ENCODE assay signal across 18 mouse cellular contexts in genomic region chr6:97961776-97962175, GRCm38 (mm10).
"Had no signal": no experiment of that assay in that cellular context is flagged by ENCODE, and none has a peak within 500 bp of the region (broad histone marks: within the 10 kb centered on the region; RNA-seq: fewer than 3 reads in every experiment).

No protein-coding gene starts in this region.

- H3K36me3 ChIP-seq: limb, embryonic 13.5 days; liver, embryonic 12.5 days; liver, embryonic 15.5 days; lung, embryonic 15.5 days had no signal

- H3K9me3 ChIP-seq: limb, embryonic 13.5 days; liver, embryonic 12.5 days; liver, embryonic 15.5 days; lung, embryonic 15.5 days had no signal

- H3K4me2 ChIP-seq: limb, embryonic 13.5 days; liver, embryonic 12.5 days; liver, embryonic 15.5 days; lung, embryonic 15.5 days; midbrain, embryonic 11.5 days had no signal

- H3K27me3 ChIP-seq: limb, embryonic 13.5 days; liver, embryonic 12.5 days; liver, embryonic 15.5 days; lung, embryonic 15.5 days had no signal

- H3K9ac ChIP-seq: limb, embryonic 13.5 days; liver, embryonic 12.5 days; liver, embryonic 15.5 days; lung, embryonic 15.5 days had no signal

- H3K4me1 ChIP-seq: liver, embryonic 12.5 days; liver, embryonic 15.5 days; lung, embryonic 15.5 days had no signal

- H3K4me3 ChIP-seq: limb, embryonic 13.5 days; liver, embryonic 12.5 days; liver, embryonic 15.5 days; lung, embryonic 15.5 days had no signal

- DNase-seq: kidney, postnatal 14 days; kidney, postnatal 4 days; left cerebral cortex, postnatal 4 days; liver; lung, adult 18-20 months; lung, postnatal 10 days; lung, postnatal 4 days; midbrain, embryonic 14.5 days; right cerebral cortex, adult 18-20 months; right cerebral cortex, postnatal 14 days; right cerebral cortex, postnatal 4 days; thymus, postnatal 25 days had no signal

- H3K27ac ChIP-seq: limb, embryonic 13.5 days; liver, embryonic 12.5 days; liver, embryonic 15.5 days; lung, embryonic 15.5 days; stomach, postnatal 0 days had no signal
